Mouse (Mus musculus): ENCODE data around the gene Araf. TPM values are rescaled to one million over a fixed set of nuclear protein-coding genes. Genes with fewer than 3 reads are reported as not detected.
A peak's percentile ranks its signal among the peaks of the same experiment; 100 is the strongest.

Gene Araf
- total RNA-seq (2015) (56.3 and 69.0 TPM in 2 replicates), total RNA-seq (2017) (32.8 and 43.1 TPM in 2 replicates)

DNA sequence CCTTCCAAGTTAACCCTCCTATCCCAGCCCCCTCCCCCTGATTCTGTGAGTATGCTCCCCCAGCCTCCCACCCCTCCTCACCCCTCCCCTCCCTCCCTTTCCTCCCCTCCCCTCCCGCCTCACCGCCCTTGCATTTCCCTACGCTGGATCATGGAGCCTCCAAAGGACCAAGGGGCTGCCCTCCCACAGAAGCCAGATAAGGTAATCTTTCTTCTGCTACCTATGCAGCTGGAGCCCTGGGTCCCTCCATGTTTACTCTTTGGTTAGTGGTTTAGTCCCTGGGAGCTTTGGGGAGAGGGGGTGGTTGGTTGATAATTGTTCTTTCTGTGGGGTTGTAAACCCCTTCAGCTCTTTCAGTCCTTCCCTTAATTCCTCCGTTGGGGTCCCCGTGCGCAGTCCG lies at the start of gene Araf:
Gene Araf, plus strand, starts transcription at position 134 of the 400 bp plus-strand sequence.
- no peak for ATAC-seq (replicated peaks; ENCODE audit: poor library complexity)

- ATAC-seq (replicated peaks; ENCODE audit: poor library complexity) = no peak
Measured at GRCm38 (mm10) chrX:20748829-20749228, 48.8 kb upstream of the Araf start.

DNA sequence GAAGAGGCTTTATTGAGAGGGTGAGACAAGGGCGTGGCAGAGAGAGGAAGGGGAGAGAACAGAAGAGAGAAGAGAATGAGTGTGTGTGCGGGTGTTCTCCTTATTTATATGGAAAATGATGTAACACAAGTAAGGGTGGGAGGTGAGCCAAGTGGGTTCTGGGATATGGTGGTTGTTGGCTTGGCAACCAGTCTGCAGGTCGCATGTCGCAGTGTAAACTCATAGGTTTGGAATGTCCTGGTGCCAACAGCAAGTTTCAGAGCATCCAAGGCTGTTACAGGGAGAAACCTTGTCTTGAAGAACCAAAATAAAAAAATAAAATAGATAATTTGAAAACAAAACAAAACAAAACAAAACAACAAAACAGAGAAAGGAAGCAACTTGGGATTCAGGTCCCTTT lies 36.4 kb upstream of the Araf start:
- ATAC-seq (replicated peaks; ENCODE audit: poor library complexity) = no peak

DNA sequence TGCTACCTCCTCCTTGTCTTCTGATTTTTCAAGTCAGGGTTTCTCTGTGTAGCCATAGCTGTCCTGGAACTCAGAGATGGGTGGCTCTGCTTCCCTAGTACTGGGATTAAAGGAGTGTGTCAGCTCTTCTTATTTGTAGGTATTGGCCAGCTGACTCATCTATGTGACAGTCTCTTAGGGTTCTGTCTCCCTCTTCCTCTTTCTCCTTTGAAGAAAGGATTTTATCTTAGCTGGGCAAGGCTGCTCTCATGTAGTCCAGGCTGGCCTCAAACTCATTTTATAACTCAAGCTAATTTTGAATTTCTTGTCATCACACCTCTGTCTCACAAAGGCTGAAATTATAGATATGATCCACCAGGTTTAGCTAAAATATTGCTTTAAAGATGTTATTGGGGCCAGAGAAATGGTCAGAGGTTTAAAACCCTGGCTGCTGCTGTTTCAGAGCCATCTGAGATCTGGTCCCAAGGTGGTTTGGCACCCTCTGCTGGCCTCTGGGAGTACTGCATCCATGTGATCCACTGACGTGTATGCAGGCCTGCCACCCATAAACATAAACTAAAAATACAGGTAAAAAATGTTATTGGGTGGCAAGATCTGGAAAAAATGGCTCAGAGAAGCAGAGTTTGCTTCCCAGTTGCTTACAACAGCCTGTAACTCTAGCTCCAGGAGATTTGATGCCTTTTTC lies 26.8 kb upstream of the Araf start:
- ATAC-seq (replicated peaks; ENCODE audit: poor library complexity) = peak; percentile 95

DNA sequence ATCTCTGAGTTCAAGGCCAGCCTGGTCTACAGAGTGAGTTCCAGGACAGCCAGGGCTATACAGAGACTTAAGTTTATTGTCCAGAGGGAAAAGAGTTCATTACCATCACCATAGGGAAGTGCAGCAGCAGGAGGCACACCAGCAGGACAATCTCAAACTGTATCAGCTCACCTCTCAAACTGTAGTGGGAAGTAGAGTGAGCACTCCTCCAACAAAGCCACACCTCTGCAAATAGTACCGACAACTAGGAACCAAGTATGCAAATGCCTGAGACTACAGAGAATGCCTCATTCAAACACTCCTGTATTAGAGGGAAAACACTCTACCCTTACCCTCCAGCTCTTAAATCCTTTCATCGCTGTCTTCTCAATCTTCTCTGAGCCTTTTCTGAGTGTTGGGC lies 25.9 kb upstream of the Araf start:
- ATAC-seq (replicated peaks; ENCODE audit: poor library complexity) = no peak

DNA sequence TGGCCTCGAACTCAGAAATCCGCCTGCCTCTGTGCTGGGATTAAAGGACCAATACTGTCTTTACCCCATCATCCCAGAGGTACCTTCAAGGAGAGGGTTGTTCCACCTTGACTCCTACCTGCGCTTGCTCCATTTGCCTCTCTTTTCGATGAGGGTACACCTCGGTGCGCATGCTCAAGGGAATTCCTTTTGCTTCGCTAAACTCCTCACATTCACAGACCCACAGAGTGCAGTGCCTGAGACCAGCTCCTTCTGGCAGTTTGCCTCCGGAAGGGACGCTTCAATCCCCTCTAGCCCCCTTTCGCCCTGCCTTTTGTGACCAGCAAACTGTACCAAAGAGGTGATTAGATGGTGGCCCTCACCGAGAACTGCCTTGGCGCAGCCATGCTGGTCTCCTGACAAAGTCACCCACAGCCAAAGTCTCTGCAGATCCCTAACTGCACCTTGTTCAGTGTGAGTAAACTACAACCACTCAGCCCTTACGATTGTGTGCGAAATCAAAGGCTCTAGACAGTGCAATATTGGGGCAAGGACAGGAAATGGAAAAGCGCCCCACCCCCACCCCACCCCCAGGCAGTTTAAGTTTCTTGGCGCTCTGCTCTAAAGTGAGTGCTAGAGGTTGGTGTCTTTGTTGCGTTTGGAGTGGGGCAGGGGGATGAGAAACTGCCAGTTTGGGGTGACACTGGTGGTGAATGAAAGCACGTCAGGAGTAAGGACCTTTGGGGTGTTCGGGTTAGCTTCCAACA lies 22.2 kb upstream of the Araf start:
- ATAC-seq (replicated peaks; ENCODE audit: poor library complexity) = no peak

- no peak for ATAC-seq (replicated peaks; ENCODE audit: poor library complexity)
Measured at GRCm38 (mm10) chrX:20777619-20778018, 20.0 kb upstream of the Araf start.

DNA sequence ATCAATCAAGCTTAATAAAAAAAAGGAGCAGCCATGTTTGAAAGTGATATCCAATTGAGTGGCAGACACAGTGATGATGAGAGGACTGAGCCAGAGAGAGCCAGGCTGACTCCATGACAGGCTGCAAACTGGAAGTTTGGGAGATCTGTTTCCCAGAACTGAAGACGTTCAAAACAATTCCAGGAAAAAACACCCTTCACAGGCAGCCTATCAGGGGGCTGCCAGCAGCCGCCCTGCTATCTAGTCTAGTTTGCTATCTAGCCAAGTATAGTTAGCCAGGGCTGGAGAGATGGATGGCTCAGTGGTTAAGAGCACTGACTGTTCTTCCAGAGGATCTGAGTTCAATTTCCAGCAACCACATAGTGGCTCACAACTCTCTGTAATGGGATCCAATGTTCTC lies 10.3 kb upstream of the Araf start:
- no peak for ATAC-seq (replicated peaks; ENCODE audit: poor library complexity)

DNA sequence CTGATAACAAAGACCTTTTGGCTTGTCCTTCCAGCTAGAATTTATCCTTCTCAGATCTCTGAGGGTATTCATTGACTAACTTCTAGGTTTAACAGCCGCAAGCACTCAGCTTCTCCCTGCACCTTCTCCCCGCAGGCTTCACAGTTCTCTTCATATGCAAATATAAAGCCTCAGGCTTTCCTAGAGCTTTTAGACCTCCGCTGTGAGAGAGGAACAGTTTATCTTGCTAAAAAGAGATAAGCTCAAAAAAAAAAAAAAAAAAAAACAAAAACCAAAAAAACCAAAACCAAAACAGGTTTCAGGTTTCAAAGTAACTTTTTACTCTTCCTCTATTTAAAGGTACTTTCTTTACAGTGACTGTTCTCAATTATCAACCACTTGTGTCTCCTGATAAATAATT lies 5.2 kb upstream of the Araf start:
- ATAC-seq (replicated peaks; ENCODE audit: poor library complexity) = no peak

DNA sequence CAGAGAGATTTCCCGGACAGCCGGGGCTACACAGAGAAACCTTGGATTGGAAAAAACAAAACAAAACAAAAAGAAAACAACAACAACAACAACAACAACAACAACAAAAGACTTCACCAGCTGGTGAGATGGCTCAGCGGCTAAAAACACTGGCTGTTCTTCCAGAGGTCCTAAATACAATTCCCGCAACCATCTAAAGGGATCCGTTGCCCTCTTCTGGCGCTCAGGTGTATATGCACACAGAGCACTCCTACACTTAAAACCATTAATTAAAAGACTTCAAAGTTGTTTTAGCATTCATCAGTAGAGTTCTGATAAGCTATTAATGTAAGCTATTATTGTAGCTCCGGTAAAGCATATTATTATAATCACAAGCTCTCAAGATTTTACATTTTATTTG lies 4.4 kb upstream of the Araf start:
- ATAC-seq (replicated peaks; ENCODE audit: poor library complexity) = peak; percentile 53

GRCm38 (mm10) chrX:20794229-20794628 lies 3.4 kb upstream of the Araf start:
- no peak for ATAC-seq (replicated peaks; ENCODE audit: poor library complexity)

GRCm38 (mm10) chrX:20798141-20798796 lies 655 bp downstream of the Araf start:
- peak; percentile 98 for ATAC-seq (replicated peaks; ENCODE audit: poor library complexity)

DNA sequence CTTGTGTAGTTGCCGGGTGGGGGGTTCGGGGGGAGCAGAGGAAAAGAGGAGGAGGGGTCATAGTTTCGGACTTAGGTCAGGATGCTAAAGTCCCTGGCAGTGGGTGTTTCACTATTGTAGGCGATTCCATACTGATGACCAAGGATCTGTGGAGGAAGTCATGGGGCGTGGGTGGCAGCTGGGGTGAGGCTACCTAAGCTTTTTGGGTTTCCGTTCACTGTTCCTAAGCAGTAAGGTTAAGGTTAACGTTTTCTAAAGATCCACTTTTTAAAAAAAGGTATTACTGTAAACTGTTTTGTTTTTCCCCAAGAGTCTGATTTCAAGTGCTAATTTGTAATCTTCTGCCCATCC lies 1.2 kb downstream of the Araf start:
- peak; percentile 21 for ATAC-seq (replicated peaks; ENCODE audit: poor library complexity)

GRCm38 (mm10) chrX:20801456-20801855 lies 3.8 kb downstream of the Araf start:
- ATAC-seq (replicated peaks; ENCODE audit: poor library complexity) = no peak

- ATAC-seq (replicated peaks; ENCODE audit: poor library complexity) = 0 out of 2 replicates have a peak, but pooled peaks have one; percentile 37
Measured at GRCm38 (mm10) chrX:20804301-20804700, 6.7 kb downstream of the Araf start.

DNA sequence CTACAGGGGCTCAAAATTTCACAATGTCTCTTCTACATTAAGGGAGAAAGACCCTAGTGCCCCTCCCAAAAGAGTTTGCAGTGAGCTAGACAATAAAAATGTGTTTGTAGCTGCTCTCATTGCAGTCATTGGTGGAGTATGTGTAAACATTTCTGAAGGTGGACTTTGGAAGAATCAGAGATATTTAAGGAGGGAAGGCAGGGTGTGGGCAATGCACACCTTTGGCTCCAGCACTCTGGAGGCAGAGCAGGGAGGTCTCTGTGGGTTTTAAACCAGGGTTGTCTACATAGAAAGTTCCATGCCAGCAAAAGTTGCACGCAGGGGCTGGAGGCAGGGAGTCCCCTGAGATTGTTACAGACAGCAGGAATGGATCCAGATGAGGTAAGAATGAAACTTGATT lies 8.7 kb downstream of the Araf start:
- ATAC-seq (replicated peaks; ENCODE audit: poor library complexity) = no peak

GRCm38 (mm10) chrX:20816974-20817373 lies 19.4 kb downstream of the Araf start:
- peak; percentile 60 for ATAC-seq (replicated peaks; ENCODE audit: poor library complexity)

DNA sequence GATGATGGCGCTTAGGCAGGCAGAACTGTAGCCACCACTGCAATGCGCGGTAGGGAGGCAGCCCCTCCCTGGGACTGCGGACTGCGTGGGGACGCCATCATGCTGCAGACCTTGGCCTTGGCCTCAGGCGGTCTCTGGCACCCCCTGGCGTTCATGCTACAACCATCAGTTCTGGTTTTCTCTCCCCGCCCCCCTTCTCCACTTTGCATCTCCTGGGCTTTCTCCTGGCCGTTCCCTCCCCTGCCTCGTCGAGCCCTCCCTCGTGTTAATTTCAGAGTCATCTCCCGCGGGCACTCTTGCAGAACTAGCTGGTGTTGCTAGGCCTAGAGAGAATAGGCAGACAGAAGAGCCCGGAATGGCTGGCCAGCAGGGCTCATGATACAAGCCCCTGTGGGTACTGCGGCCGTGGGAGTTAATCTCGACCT lies 21.6 kb downstream of the Araf start:
- peak; percentile 94 for ATAC-seq (replicated peaks; ENCODE audit: poor library complexity)

DNA sequence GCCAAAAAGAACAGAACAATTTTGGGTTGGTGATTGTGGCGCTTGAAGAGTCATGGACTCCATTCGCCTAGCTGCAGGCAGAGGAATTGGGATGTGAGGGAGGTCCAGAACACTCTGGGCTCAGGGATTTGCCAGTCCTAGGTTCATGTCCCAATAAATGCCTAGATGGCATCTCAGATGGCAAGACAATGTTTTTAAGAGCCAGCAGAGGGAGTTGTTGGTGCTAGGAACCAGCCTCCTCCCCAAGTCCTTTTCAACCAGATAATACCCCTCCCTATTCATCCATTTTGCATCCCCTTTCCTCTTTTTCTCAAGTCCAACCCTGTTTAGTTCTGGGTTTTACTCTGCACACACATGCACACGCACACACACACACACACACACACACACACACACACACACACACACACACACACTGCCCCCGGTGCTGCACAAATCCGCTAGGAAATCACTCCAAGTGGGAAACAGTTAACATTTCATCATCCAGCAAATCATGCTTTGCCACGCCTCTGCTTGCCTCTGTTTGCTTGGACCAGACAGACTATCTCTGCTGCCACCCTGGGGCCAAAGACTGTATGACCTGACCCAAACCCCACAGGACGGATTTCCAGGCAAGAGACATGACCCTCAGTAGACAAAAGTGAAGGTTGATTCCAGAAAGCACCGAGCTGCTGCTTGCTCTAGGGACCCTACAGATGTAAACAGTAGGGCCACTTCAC lies 22.3 kb downstream of the Araf start:
- ATAC-seq (replicated peaks; ENCODE audit: poor library complexity) = peak; percentile 86

GRCm38 (mm10) chrX:20828934-20829333 lies 31.3 kb downstream of the Araf start:
- ATAC-seq (replicated peaks; ENCODE audit: poor library complexity) = peak; percentile 76

GRCm38 (mm10) chrX:20847232-20847631 lies 49.6 kb downstream of the Araf start:
- ATAC-seq (replicated peaks; ENCODE audit: poor library complexity) = no peak
